Mouse (Mus musculus) limb, embryonic 11.5 days (tissue): Measurements from ENCODE around the gene Nnat. TPM values are rescaled to one million over a fixed set of nuclear protein-coding genes. Genes with fewer than 3 reads are reported as not detected.

Experiments used
- ATAC-seq: fragments of 200-750 bp; cut with Nextera tagmentation; 2 replicates; pipeline ENCODE4 v1.8.0; 2017; ENCODE audit warnings: low read depth; ENCODE audit not compliant: insufficient number of reproducible peaks, low FRiP score, low TSS enrichment
- DNase-seq: peaks from one replicate; pipeline ENCODE4 v3.0.0-alpha.2; 2015; ENCODE audit warnings: low spot score
- H3K27ac ChIP-seq: fragments of 300-500 bp; sonication (generic); replicated peaks from 2 replicates; pipeline ENCODE4 v1.5.1; 2014; ENCODE audit warnings: low read depth, mild to moderate bottlenecking, low read length
- H3K27me3 ChIP-seq: fragments of 300-500 bp; sonication (generic); 2 replicates; pipeline ENCODE4 v1.6.1; 2014; ENCODE audit warnings: mild to moderate bottlenecking, low read length, mixed read lengths; ENCODE audit not compliant: control insufficient read depth, insufficient read depth
- H3K36me3 ChIP-seq: fragments of 300-500 bp; sonication (generic); 2 replicates; pipeline ENCODE4 v1.6.1; 2014; ENCODE audit warnings: mild to moderate bottlenecking, low read length, moderate library complexity, mixed read lengths; ENCODE audit not compliant: control insufficient read depth, insufficient read depth
- H3K4me1 ChIP-seq: fragments of 300-500 bp; sonication (generic); 2 replicates; pipeline ENCODE4 v1.6.1; 2014; ENCODE audit warnings: low read length, mixed read lengths; ENCODE audit not compliant: control insufficient read depth, insufficient read depth
- H3K4me2 ChIP-seq: fragments of 300-500 bp; sonication (generic); 2 replicates; pipeline ENCODE4 v1.6.1; 2014; ENCODE audit warnings: low read depth, mild to moderate bottlenecking, moderate library complexity; ENCODE audit not compliant: severe bottlenecking
- H3K4me3 ChIP-seq: fragments of 300-500 bp; sonication (generic); 2 replicates; pipeline ENCODE4 v1.5.1; 2014; ENCODE audit warnings: low read depth, low read length
- H3K9ac ChIP-seq: fragments of 300-500 bp; sonication (generic); 2 replicates; pipeline ENCODE4 v1.6.1; 2014; ENCODE audit warnings: mild to moderate bottlenecking, low read length
- H3K9me3 ChIP-seq: fragments of 300-500 bp; sonication (generic); 2 replicates; pipeline ENCODE4 v1.6.1; 2016; ENCODE audit warnings: low read length; ENCODE audit not compliant: control insufficient read depth
- WGBS: fragments of 180-500 bp; shearing (Covaris S2); extraction: QIAGEN DNeasy Blood & Tissue Kit; methylation state at CpG from one replicate; pipeline ENCODE4 v1.1.7; 2014; 5-methylcytosine and 5-hydroxymethylcytosine counted together
- polyA plus RNA-seq: library from polyadenylated mRNA; unstranded; fragments of >200 nt; fragmentation: Nextera tagmentation; extraction: Ambion mirVana; gene quantifications from 2 replicates; pipeline ENCODE4 v1.2.1, GENCODE M21; 2014

Nnat gene
- polyA plus RNA-seq, 1 experiment from 2014 or later: 1,480 TPM

- Histone ChIP-seq H3K27ac (no peak overlapping the region), H3K4me1 (peaks cover 57% of the 10 kb centered on the region), H3K4me2 (no peak overlapping the region)
Measured at GRCm38 (mm10) chr2:157541631-157542030, 18.2 kb upstream of the Nnat start.

DNA sequence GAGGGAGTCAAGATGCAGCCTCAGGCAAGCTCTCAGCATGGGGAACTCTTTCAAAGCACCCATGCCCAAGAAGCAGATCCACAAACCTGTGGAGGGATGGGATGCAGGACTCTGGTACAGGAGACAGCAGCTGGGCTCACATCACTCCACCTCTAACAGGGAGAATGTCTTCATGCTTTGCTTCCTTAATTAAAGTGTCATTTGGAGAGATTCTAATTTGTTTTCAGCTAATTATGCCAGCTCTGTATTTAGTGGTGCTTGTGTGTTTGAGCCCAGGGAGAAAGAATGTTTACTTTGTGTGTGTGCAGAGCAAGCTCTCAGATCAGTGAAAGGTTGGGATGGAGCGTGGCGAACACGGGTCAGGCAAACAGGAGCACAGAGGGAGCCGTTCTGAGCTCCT lies 17.5 kb upstream of the Nnat start:
- Histone ChIP-seq H3K4me1 (peaks cover 52% of the 10 kb centered on the region), H3K36me3 (no peaks in the 10 kb centered on the region), H3K27ac (no peak overlapping the region; the same call in 1 of the 2 replicates), H3K27me3 (no peaks in the 10 kb centered on the region), H3K9ac (no peak overlapping the region), H3K4me3 (no peak overlapping the region), H3K4me2 (no peak overlapping the region), H3K9me3 (no peaks in the 10 kb centered on the region)
- DNase-seq: no peak
- 72% methylated on average over 4 of the region's 4 CpGs for WGBS
- ATAC-seq: no peak

More at GRCm38 (mm10) chr2:157541631-157542030, 18.2 kb upstream of the Nnat start:
- Histone ChIP-seq H3K27me3 (no peaks in the 10 kb centered on the region), H3K4me3 (no peak overlapping the region), H3K9ac (no peak overlapping the region), H3K36me3 (no peaks in the 10 kb centered on the region), H3K9me3 (no peaks in the 10 kb centered on the region)
- 75% methylated on average over 8 of the region's 8 CpGs for WGBS
- DNase-seq: no peak
- ATAC-seq: no peak

DNA sequence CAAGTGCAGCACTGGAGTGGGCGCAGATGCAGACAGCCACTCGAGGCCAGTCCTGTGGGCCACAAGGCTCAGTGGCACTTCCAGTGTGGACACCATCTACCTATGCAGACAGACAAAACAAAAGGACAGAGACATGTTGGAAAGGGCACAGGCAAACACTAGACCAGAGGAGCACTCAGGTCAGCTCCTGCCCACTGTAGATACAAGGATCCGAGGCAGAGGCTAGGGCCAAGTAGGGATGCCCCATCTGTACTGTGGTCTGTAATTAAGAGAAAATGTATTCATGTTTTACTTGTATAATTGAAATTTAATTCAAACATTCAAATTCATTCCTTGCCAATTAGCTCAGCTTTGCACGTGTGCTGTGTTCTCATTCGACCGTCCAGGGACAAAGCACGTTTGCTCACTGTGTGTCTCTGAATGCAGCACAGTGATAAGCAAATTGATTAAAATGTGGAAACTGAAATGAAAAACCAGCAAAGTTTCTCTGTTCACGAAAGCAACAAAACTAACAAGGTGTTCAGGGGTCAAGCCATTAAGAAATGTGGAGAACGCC lies 15.5 kb upstream of the Nnat start:
- no peaks in the 10 kb centered on the region for H3K9me3 ChIP-seq
- H3K9ac ChIP-seq: no peak overlapping the region
- no peak for DNase-seq
- H3K4me2 ChIP-seq: no peak overlapping the region
- peak overlapping the region; percentile 64; the same call in 1 of the 2 replicates for H3K27ac ChIP-seq
- H3K4me3 ChIP-seq: no peak overlapping the region
- no peak for ATAC-seq
- H3K4me1 ChIP-seq: peaks cover 44% of the 10 kb centered on the region
- no peaks in the 10 kb centered on the region; the same call in 1 of the 2 replicates for H3K36me3 ChIP-seq
- WGBS: 64% methylated on average over 9 of the region's 9 CpGs
- no peaks in the 10 kb centered on the region for H3K27me3 ChIP-seq

DNA sequence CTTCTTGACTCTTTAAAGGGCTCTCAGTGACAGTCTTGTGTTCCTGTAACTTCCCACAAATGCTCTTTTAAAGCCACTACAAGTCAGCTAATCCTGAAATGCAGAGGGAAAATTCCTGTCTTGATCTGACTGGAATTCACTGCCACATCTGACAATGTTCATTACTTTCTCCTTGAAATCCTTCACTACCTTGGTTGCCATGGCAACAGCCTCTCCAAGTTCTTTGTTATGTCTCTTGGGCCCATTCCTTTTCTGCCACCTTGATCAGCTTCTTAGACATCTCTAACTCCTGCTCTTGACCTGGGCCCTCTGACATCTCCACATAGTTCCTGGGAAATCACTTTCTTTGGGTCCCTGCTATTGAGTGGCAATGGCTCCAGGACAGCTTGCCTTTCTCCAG lies 13.2 kb upstream of the Nnat start:
- H3K4me1 ChIP-seq: peaks cover 26% of the 10 kb centered on the region

GRCm38 (mm10) chr2:157550292-157550691 lies 9.6 kb upstream of the Nnat start:
- Histone ChIP-seq H3K4me1 (peaks cover 36% of the 10 kb centered on the region), H3K27me3 (no peaks in the 10 kb centered on the region), H3K9ac (no peak overlapping the region), H3K27ac (no peak overlapping the region), H3K9me3 (no peaks in the 10 kb centered on the region), H3K4me3 (no peak overlapping the region), H3K4me2 (no peak overlapping the region), H3K36me3 (no peaks in the 10 kb centered on the region; the same call in 1 of the 2 replicates)
- no peak for DNase-seq
- no peak for ATAC-seq
- WGBS: 90% methylated on average over 4 of the region's 4 CpGs

More for the DNA sequence above, 13.2 kb upstream of the Nnat start:
- Histone ChIP-seq H3K27me3 (no peaks in the 10 kb centered on the region), H3K27ac (0 out of 2 replicates have a peak overlapping the region, but pooled peaks have one; percentile 48), H3K9ac (no peak overlapping the region), H3K4me3 (no peak overlapping the region), H3K9me3 (no peaks in the 10 kb centered on the region), H3K4me2 (no peak overlapping the region), H3K36me3 (no peaks in the 10 kb centered on the region; the same call in 1 of the 2 replicates)
- ATAC-seq: no peak
- DNase-seq: no peak

DNA sequence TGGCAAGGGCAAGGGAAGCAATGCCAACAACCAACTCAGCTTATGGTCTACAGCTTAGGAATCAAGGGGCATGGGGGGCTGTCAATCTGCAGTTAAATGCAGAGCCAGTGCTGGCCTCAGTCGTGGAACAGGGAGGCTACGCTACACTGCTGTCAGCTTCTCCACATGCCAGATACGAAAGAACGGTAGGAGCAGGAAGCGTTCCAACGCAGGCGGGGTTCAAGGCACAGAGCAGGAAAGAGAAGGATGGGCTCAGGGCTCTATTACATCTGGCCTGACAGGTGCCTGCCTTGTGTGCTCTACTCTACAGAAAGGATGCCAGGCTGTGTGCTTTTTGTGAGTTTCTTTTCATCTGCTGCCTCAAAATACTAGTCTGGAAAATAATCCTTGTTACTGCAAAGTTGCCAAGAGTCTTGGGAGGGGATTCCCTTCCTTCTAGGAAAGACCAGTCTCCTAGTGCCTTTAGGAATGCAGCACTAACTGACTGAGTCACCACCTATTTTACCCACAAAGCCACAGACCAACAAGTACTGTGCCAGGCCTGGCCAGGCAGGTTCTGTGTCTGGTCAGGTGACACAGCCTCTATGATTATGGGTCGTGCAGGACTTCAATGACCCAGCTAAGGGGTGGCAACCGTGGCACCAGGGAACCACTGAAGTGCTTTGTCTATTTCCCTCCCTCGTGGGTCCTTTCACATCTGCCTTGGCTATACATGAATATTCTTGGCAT lies 7.6 kb upstream of the Nnat start:
- Histone ChIP-seq H3K9ac (no peak overlapping the region), H3K4me2 (no peak overlapping the region), H3K36me3 (peaks cover 2% of the 10 kb centered on the region), H3K4me3 (no peak overlapping the region), H3K9me3 (peaks cover 3% of the 10 kb centered on the region; the same call in 1 of the 2 replicates), H3K27ac (no peak overlapping the region; the same call in 1 of the 2 replicates), H3K27me3 (no peaks in the 10 kb centered on the region), H3K4me1 (peaks cover 44% of the 10 kb centered on the region)
- WGBS: 85% methylated on average over 10 of the region's 10 CpGs
- DNase-seq (no peak), ATAC-seq (no peak)

GRCm38 (mm10) chr2:157556074-157556698 lies 3.7 kb upstream of the Nnat start:
- peak overlapping the region; percentile 26; the same call in 1 of the 2 replicates for H3K4me2 ChIP-seq
- peak overlapping the region; percentile 85 for H3K27ac ChIP-seq
- ATAC-seq: peak; percentile 71
- no peak overlapping the region for H3K4me3 ChIP-seq
- H3K4me1 ChIP-seq: peaks cover 54% of the 10 kb centered on the region
- DNase-seq: peak; percentile 66
- H3K27me3 ChIP-seq: no peaks in the 10 kb centered on the region
- WGBS: 29% methylated on average over 5 of the region's 5 CpGs
- H3K9ac ChIP-seq: 0 out of 2 replicates have a peak overlapping the region, but pooled peaks have one; percentile 18
- peaks cover 11% of the 10 kb centered on the region for H3K36me3 ChIP-seq
- peaks cover 11% of the 10 kb centered on the region; the same call in 1 of the 2 replicates for H3K9me3 ChIP-seq

DNA sequence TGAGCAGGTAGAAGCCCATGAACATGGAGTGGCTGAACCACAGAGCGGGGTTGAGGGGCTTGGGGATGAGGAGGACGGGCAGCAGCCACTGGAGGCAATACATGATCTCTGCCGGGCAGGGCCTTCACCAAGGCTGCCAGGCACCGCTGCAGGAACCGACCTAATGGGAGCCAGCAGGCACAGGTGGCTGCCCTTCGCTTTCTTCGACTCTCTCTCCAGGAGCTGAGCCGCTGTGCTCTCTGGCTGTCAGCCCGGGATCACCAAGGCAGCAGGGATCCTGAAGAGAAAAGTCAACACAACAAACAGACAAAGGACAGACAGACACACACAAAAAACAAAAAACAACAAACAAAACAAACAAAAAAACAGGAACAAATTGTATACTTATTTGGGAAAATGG lies 1.8 kb upstream of the Nnat start:
- Histone ChIP-seq H3K27ac (no peak overlapping the region), H3K4me1 (peaks cover 48% of the 10 kb centered on the region), H3K9me3 (peaks cover 14% of the 10 kb centered on the region; the same call in 1 of the 2 replicates)

More for the DNA sequence above, 1.8 kb upstream of the Nnat start:
- H3K27me3 ChIP-seq: no peaks in the 10 kb centered on the region
- H3K4me3 ChIP-seq: no peak overlapping the region
- H3K9ac ChIP-seq: no peak overlapping the region
- no peak overlapping the region for H3K4me2 ChIP-seq
- DNase-seq: no peak
- peaks cover 21% of the 10 kb centered on the region for H3K36me3 ChIP-seq
- no peak for ATAC-seq
- 83% methylated on average over 9 of the region's 9 CpGs for WGBS
